Mouse (Mus musculus) right cerebral cortex, postnatal 25 days (tissue): Measurements from ENCODE around the gene Glod4.

ENCODE experiments used
- DNase-seq: peaks from one replicate; pipeline ENCODE4 v3.0.0; 2022

Gene Glod4

GRCm38 (mm10) chr11:76146187-76147010 lies 97.1 kb downstream of the Glod4 start:
- DNase-seq, result no peak

DNA sequence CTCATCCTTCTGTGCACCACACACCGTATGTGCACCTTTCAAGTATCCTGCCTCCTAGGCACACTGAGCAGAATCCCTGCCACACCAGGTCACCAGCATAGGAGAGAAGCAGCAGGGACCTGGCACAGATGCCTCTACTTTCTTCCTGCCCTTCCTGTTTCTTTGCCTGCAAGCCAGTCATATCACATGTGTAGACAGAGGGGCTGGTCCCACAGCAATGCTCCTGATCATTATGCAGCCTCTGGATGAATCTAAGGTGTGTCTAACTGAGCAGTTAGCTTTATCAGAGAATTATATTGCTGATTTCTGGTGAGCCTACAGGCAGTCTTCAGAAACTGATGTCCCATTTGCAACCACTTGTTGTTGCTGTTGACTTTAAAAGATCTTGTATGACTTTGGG lies 98.4 kb downstream of the Glod4 start:
- no peak for DNase-seq

- no peak for DNase-seq
Measured at GRCm38 (mm10) chr11:76144386-76144785, 99.1 kb downstream of the Glod4 start.

GRCm38 (mm10) chr11:76137996-76138395 lies 105.5 kb downstream of the Glod4 start:
- DNase-seq, result no peak

DNA sequence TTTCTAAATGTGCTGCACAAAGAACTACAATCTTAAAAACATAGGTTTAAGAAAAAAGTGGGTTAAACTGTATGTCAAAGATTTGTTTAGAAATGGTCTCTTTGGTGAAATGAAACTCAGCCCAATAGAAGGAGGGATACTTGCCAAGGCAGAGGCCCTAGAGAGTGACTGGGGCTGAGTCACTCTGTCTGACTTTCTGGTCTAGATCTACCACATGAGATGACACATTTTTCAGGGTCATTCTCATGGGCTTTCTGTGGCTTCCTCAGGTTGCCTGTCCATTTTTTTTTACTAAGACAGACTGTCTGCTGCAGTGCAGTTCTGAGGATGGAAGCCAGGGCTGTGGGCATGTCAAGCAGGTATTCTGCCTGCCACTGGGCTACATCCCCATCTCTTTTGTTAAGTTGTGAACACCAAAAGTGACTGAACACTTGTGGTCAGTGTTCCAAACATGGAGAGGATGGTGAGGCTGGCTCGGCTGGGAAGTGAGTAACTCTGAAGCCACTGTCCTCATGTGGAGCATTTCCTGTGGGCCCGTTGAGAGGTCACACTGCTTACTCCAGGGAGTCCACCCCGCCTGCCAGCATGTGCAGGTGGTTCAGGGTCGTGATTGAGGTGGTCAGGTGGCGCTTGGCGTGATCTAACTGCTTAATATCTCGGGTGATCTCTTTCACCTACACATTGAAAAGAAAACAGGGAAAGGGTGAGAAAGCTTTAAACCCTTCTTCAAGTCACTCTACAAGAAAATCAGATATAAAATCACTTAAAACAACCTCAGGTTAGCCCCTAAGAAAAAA lies 107.7 kb downstream of the Glod4 start:
- DNase-seq, result no peak

DNA sequence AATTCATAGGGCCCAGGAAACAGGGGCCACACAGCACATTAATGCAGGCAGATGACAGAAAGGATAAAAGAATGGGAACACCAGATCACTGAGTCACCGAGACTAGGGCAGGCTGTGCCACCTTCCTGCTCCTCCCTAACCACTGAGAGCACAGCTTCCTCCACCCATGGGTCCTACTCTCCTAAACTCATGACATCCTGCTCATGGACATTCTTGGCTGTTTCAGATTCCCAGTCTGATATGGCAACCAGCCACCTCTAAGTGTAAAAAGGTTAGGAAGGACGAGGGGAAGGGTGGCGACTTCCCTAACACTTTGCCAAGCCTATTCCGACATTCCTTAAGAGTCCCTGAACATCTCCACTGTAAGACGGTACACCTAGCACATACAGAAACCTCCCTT lies 112.7 kb downstream of the Glod4 start:
- no peak for DNase-seq

DNA sequence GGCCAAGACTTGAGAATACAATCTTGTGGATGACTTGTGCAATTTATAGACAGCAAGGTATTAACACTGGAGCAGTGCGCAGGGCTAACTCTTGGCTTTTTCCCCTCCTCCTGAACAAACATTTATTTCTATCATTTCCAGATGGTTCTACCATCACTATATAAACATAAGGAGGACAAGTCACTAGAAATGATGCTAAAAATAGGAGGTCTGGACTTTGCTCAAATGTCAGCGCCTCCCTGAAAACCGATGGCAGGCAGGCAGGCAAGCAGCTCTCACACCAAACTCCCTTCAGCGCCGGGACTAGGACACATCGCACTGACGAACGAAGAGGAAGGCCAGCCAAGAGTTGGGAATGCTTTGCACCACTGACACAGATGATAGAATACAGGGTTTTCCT lies 118.1 kb downstream of the Glod4 start:
- no peak for DNase-seq

GRCm38 (mm10) chr11:76123517-76123916 lies 120.0 kb downstream of the Glod4 start:
- no peak for DNase-seq

- no peak for DNase-seq
Measured at GRCm38 (mm10) chr11:76122571-76122970, 121.0 kb downstream of the Glod4 start.

GRCm38 (mm10) chr11:76121086-76121485 lies 122.4 kb downstream of the Glod4 start:
- DNase-seq, result no peak

DNA sequence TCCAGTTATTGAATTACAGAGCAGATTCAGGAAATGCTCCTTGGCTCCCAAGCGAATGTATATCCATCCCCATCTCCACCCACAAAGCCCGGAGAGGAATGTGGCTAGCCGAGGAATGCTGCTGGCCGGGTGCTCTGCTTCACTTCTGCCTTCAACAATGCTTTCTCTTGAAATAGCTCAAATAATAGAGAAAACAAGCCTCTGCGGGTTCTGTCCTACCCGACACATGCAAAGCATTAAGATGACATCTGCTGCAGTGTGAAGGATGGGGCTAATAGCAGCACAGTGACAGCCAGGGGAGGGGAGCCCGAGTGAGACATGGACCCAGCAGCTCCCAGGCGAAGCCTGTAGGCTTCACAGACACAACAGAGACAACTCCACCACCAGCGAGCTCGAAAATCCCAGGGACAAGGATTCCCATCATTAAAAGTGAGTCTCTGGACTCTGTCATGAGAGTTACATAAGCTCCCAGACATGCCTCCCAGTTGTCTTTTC lies 123.1 kb downstream of the Glod4 start:
- DNase-seq, result peak; percentile 15

- DNase-seq, result no peak
Measured at GRCm38 (mm10) chr11:76110416-76110815, 133.1 kb downstream of the Glod4 start.

GRCm38 (mm10) chr11:76106551-76107496 lies 136.7 kb downstream of the Glod4 start:
- no peak for DNase-seq

- no peak for DNase-seq
Measured at GRCm38 (mm10) chr11:76101154-76101553, 142.4 kb downstream of the Glod4 start.

- DNase-seq, result no peak
Measured at GRCm38 (mm10) chr11:76099193-76099975, 144.1 kb downstream of the Glod4 start.

- DNase-seq, result no peak
Measured at GRCm38 (mm10) chr11:76093610-76094009, 149.9 kb downstream of the Glod4 start.

DNA sequence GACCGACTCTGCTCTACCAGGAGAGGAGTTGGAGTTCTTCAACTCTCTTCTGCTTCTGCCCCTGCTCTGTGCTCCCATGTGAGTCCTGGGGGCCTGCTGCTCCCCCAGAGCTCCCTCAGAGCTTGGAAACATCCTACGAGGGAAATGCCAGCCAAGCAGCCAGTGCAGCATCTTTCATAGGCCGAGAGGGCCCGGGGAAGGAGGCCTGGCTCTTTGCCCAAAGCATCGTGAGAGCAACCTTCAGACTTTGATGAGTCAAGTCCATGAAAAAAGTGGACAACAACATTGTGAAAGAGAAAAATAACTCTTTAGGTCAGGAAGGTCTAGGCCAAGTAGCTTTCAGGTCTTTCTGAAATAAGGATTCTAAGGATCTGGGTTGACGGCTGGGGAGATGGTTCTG lies 153.7 kb downstream of the Glod4 start:
- no peak for DNase-seq

DNA sequence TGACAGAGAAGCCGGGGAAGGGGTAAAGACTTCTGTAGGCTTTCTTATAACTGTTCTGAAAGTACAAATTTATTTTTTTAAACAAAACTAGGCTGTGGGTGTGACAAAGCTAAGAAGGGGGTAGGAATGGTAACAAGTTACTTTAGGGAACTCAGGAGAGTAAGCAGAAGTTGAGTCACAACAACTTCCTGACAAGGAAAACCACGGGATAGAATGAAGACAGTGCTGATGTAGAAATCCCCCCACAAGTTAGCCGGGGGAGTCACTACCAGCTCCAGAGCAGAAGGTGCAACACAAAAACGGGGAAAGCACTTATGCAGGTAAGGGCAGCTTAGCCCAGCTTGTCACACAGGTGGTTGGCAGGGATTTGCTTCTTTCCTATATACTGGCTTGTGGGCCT lies 155.0 kb downstream of the Glod4 start:
- DNase-seq, result no peak

- DNase-seq, result no peak
Measured at GRCm38 (mm10) chr11:76085898-76086591, 157.5 kb downstream of the Glod4 start.

DNA sequence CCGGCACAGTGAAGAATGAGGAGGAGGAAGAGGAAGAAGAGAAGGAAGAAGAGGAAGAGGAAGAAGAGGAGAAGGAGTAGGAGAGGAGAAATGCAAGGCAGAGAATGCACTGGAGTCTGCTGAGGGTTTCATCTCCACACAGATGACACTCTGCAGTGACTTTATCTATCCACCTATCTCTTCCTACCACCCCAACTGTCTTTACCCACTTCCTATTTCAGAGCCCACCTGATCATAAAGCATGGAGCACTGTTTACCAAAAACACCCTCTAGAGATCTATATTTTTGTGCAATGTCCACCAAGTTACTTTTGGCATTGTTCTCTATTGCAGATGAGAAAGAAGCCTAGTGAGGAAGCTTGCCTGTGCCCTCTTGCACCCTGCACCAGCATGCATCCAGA lies 158.6 kb downstream of the Glod4 start:
- no peak for DNase-seq

DNA sequence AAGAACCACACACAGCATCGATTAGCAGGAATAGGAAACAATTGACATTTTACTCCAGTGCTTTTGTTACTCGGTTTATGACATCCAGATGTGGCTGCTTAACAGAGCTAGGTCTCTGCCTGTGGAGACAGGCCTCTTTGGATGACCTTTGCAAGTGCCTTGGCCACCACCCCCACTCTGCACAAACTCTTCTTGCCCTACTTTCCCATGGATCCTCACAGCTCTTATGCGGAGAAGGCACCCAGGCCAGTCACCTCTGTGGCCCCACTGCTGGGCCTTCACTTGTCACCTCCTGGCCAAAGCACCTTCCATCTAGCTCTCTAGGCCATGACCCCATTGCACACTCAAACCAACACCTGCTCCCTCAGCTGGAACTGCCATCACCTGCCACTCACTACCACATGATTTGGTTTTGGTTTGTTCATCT lies 159.6 kb downstream of the Glod4 start:
- no peak for DNase-seq
